Mouse (Mus musculus): ENCODE results near the gene Mta3. TPM values are rescaled to one million over a fixed set of nuclear protein-coding genes. Genes with fewer than 3 reads are reported as not detected.

Mta3 gene
- polyA plus RNA-seq, 1 experiment from 2014 or later: 27.2 TPM

GRCm38 (mm10) chr17:83837659-83838190 is 131.8 kb downstream of the Mta3 start:
- no peak overlapping the region for H3K9ac ChIP-seq (ENCODE audit: low read depth, low read length)

GRCm38 (mm10) chr17:83839132-83839531 is 133.2 kb downstream of the Mta3 start:
- Histone ChIP-seq H3K4me2 (ENCODE audit: low read length) (no peak overlapping the region), H3K27ac (ENCODE audit: low read length) (no peak overlapping the region), H3K36me3 (ENCODE audit: control insufficient read depth, insufficient read depth, low read length) (no peaks in the 10 kb centered on the region), H3K27me3 (ENCODE audit: control insufficient read depth, insufficient read depth, low read depth, low read length) (no peaks in the 10 kb centered on the region), H3K4me1 (ENCODE audit: control insufficient read depth, insufficient read depth, low read length) (no peaks in the 10 kb centered on the region), H3K9ac (ENCODE audit: low read depth, low read length) (no peak overlapping the region), H3K9me3 (replicated peaks; ENCODE audit: control insufficient read depth, low read length, poor library complexity, severe bottlenecking) (no peaks in the 10 kb centered on the region), H3K4me3 (ENCODE audit: low read depth, low read length) (no peak overlapping the region)
- WGBS: 48% methylated on average over 9 of the region's 9 CpGs
- no peak for ATAC-seq

More at GRCm38 (mm10) chr17:83837659-83838190, 131.8 kb downstream of the Mta3 start:
- no peak for ATAC-seq
- WGBS: 73% methylated on average over 8 of the region's 8 CpGs
- Histone ChIP-seq H3K4me2 (ENCODE audit: low read length) (no peak overlapping the region), H3K4me1 (ENCODE audit: control insufficient read depth, insufficient read depth, low read length) (no peaks in the 10 kb centered on the region), H3K27ac (ENCODE audit: low read length) (no peak overlapping the region), H3K36me3 (ENCODE audit: control insufficient read depth, insufficient read depth, low read length) (no peaks in the 10 kb centered on the region), H3K27me3 (ENCODE audit: control insufficient read depth, insufficient read depth, low read depth, low read length) (no peaks in the 10 kb centered on the region), H3K9me3 (replicated peaks; ENCODE audit: control insufficient read depth, low read length, poor library complexity, severe bottlenecking) (no peaks in the 10 kb centered on the region), H3K4me3 (ENCODE audit: low read depth, low read length) (no peak overlapping the region)

GRCm38 (mm10) chr17:83841011-83841410 is 135.0 kb downstream of the Mta3 start:
- no peak overlapping the region for H3K9ac ChIP-seq (ENCODE audit: low read depth, low read length)
- 90% methylated on average over 5 of the region's 5 CpGs for WGBS
- H3K4me3 ChIP-seq (ENCODE audit: low read depth, low read length): no peak overlapping the region
- no peak for ATAC-seq
- H3K4me2 ChIP-seq (ENCODE audit: low read length): no peak overlapping the region
- no peaks in the 10 kb centered on the region for H3K4me1 ChIP-seq (ENCODE audit: control insufficient read depth, insufficient read depth, low read length)
- no peaks in the 10 kb centered on the region for H3K27me3 ChIP-seq (ENCODE audit: control insufficient read depth, insufficient read depth, low read depth, low read length)
- no peaks in the 10 kb centered on the region for H3K36me3 ChIP-seq (ENCODE audit: control insufficient read depth, insufficient read depth, low read length)
- H3K9me3 ChIP-seq (replicated peaks; ENCODE audit: control insufficient read depth, low read length, poor library complexity, severe bottlenecking): no peaks in the 10 kb centered on the region
- H3K27ac ChIP-seq (ENCODE audit: low read length): no peak overlapping the region

- H3K4me1 ChIP-seq (ENCODE audit: control insufficient read depth, insufficient read depth, low read length): peaks cover under 1% of the 10 kb centered on the region; the same call in 1 of the 2 replicates
- H3K4me2 ChIP-seq (ENCODE audit: low read length): no peak overlapping the region
- 61% methylated on average over 7 of the region's 7 CpGs for WGBS
- no peak overlapping the region for H3K27ac ChIP-seq (ENCODE audit: low read length)
- no peaks in the 10 kb centered on the region for H3K36me3 ChIP-seq (ENCODE audit: control insufficient read depth, insufficient read depth, low read length)
- no peak overlapping the region for H3K9ac ChIP-seq (ENCODE audit: low read depth, low read length)
- H3K27me3 ChIP-seq (ENCODE audit: control insufficient read depth, insufficient read depth, low read depth, low read length): no peaks in the 10 kb centered on the region
- no peaks in the 10 kb centered on the region for H3K9me3 ChIP-seq (replicated peaks; ENCODE audit: control insufficient read depth, low read length, poor library complexity, severe bottlenecking)
- no peak for ATAC-seq
- H3K4me3 ChIP-seq (ENCODE audit: low read depth, low read length): no peak overlapping the region
Observed at GRCm38 (mm10) chr17:83843780-83844179, 137.8 kb downstream of the Mta3 start.

- ATAC-seq: no peak
- H3K4me1 ChIP-seq (ENCODE audit: control insufficient read depth, insufficient read depth, low read length): peaks cover 9% of the 10 kb centered on the region; the same call in 1 of the 2 replicates
- H3K4me2 ChIP-seq (ENCODE audit: low read length): no peak overlapping the region
- no peak overlapping the region for H3K9ac ChIP-seq (ENCODE audit: low read depth, low read length)
- H3K36me3 ChIP-seq (ENCODE audit: control insufficient read depth, insufficient read depth, low read length): no peaks in the 10 kb centered on the region
- no peak overlapping the region for H3K4me3 ChIP-seq (ENCODE audit: low read depth, low read length)
- no peaks in the 10 kb centered on the region for H3K27me3 ChIP-seq (ENCODE audit: control insufficient read depth, insufficient read depth, low read depth, low read length)
- H3K27ac ChIP-seq (ENCODE audit: low read length): no peak overlapping the region
- WGBS: 88% methylated on average over 8 of the region's 8 CpGs
- no peaks in the 10 kb centered on the region for H3K9me3 ChIP-seq (replicated peaks; ENCODE audit: control insufficient read depth, low read length, poor library complexity, severe bottlenecking)
Observed at GRCm38 (mm10) chr17:83845538-83845937, 139.6 kb downstream of the Mta3 start.

- 86% methylated on average over 21 of the region's 21 CpGs for WGBS
- H3K36me3 ChIP-seq (ENCODE audit: control insufficient read depth, insufficient read depth, low read length): no peaks in the 10 kb centered on the region
- no peak overlapping the region for H3K4me3 ChIP-seq (ENCODE audit: low read depth, low read length)
- peaks cover 9% of the 10 kb centered on the region; the same call in 1 of the 2 replicates for H3K4me1 ChIP-seq (ENCODE audit: control insufficient read depth, insufficient read depth, low read length)
- H3K4me2 ChIP-seq (ENCODE audit: low read length): no peak overlapping the region
- no peak overlapping the region for H3K9ac ChIP-seq (ENCODE audit: low read depth, low read length)
- no peaks in the 10 kb centered on the region for H3K27me3 ChIP-seq (ENCODE audit: control insufficient read depth, insufficient read depth, low read depth, low read length)
- H3K27ac ChIP-seq (ENCODE audit: low read length): no peak overlapping the region
- no peak for ATAC-seq
- H3K9me3 ChIP-seq (replicated peaks; ENCODE audit: control insufficient read depth, low read length, poor library complexity, severe bottlenecking): no peaks in the 10 kb centered on the region
Observed at GRCm38 (mm10) chr17:83846301-83847021, 140.5 kb downstream of the Mta3 start.

- no peaks in the 10 kb centered on the region for H3K36me3 ChIP-seq (ENCODE audit: control insufficient read depth, insufficient read depth, low read length)
- H3K4me2 ChIP-seq (ENCODE audit: low read length): no peak overlapping the region
- no peak overlapping the region for H3K9ac ChIP-seq (ENCODE audit: low read depth, low read length)
- H3K4me3 ChIP-seq (ENCODE audit: low read depth, low read length): no peak overlapping the region
- H3K4me1 ChIP-seq (ENCODE audit: control insufficient read depth, insufficient read depth, low read length): peaks cover 9% of the 10 kb centered on the region; the same call in 1 of the 2 replicates
- 89% methylated on average over 6 of the region's 6 CpGs for WGBS
- no peak for ATAC-seq
- H3K27ac ChIP-seq (ENCODE audit: low read length): no peak overlapping the region
- H3K27me3 ChIP-seq (ENCODE audit: control insufficient read depth, insufficient read depth, low read depth, low read length): no peaks in the 10 kb centered on the region
- H3K9me3 ChIP-seq (replicated peaks; ENCODE audit: control insufficient read depth, low read length, poor library complexity, severe bottlenecking): no peaks in the 10 kb centered on the region
Observed at GRCm38 (mm10) chr17:83847100-83847499, 141.1 kb downstream of the Mta3 start.

GRCm38 (mm10) chr17:83847815-83848214 is 141.9 kb downstream of the Mta3 start, which contains the start of gene Haao:
Gene Haao (minus strand): TSS chr17:83847963.
- H3K27me3 ChIP-seq (ENCODE audit: control insufficient read depth, insufficient read depth, low read depth, low read length): no peaks in the 10 kb centered on the region
- H3K27ac ChIP-seq (ENCODE audit: low read length): peak within 1 kb of the TSS; percentile 56; the same call in 1 of the 2 replicates

GRCm38 (mm10) chr17:83848482-83848881 is 142.5 kb downstream of the Mta3 start:
- no peak overlapping the region for H3K4me2 ChIP-seq (ENCODE audit: low read length)
- no peaks in the 10 kb centered on the region for H3K27me3 ChIP-seq (ENCODE audit: control insufficient read depth, insufficient read depth, low read depth, low read length)
- H3K4me1 ChIP-seq (ENCODE audit: control insufficient read depth, insufficient read depth, low read length): peaks cover 9% of the 10 kb centered on the region; the same call in 1 of the 2 replicates
- H3K9ac ChIP-seq (ENCODE audit: low read depth, low read length): no peak overlapping the region
- H3K9me3 ChIP-seq (replicated peaks; ENCODE audit: control insufficient read depth, low read length, poor library complexity, severe bottlenecking): no peaks in the 10 kb centered on the region
- H3K36me3 ChIP-seq (ENCODE audit: control insufficient read depth, insufficient read depth, low read length): no peaks in the 10 kb centered on the region
- ATAC-seq: 0 out of 2 replicates have a peak, but pooled peaks have one; percentile 6
- H3K27ac ChIP-seq (ENCODE audit: low read length): 0 out of 2 replicates have a peak overlapping the region, but pooled peaks have one; percentile 56
- no peak overlapping the region for H3K4me3 ChIP-seq (ENCODE audit: low read depth, low read length)
- WGBS: 72% methylated on average over 4 of the region's 4 CpGs

More at GRCm38 (mm10) chr17:83847815-83848214, 141.9 kb downstream of the Mta3 start, which contains the start of gene Haao:
- no peak within 1 kb of the TSS for H3K4me2 ChIP-seq (ENCODE audit: low read length)
- H3K9me3 ChIP-seq (replicated peaks; ENCODE audit: control insufficient read depth, low read length, poor library complexity, severe bottlenecking): no peaks in the 10 kb centered on the region
- WGBS: 81% methylated on average over 3 of the region's 3 CpGs
- H3K9ac ChIP-seq (ENCODE audit: low read depth, low read length): no peak within 1 kb of the TSS
- H3K4me3 ChIP-seq (ENCODE audit: low read depth, low read length): no peak within 1 kb of the TSS
- ATAC-seq: no peak
- no peaks in the 10 kb centered on the region for H3K36me3 ChIP-seq (ENCODE audit: control insufficient read depth, insufficient read depth, low read length)
- peaks cover 9% of the 10 kb centered on the region; the same call in 1 of the 2 replicates for H3K4me1 ChIP-seq (ENCODE audit: control insufficient read depth, insufficient read depth, low read length)
